Mouse (Mus musculus): ENCODE measurements at regions not wholly inside any gene's neighbourhood (a gene's known extent, or its start where the extent isn't known, plus 50 kb on each side); places are given as distances from the start of the nearest gene placed in this dataset.
A peak's percentile ranks its signal among the peaks of the same experiment; 100 is the strongest.

DNA sequence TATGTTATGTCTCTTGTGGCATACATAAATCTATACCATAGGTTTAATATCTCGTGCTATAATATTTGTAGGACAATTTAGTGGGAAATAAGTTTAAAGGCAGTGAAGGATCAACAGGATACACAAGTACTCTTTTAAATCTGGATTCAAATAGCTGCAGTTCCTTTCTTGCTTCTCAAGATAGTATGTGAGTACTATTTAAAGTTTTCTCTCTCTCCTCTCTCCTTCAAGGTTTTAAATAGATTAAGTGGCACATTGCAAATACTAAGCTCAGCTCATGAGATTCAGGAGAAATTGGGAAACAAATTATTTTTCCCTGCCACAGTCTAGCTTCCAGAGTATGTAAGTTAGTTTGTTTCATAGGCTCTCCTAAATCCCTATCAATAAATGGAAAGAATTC lies 1103.9 kb downstream of the Ndufa4 start:
- no peak for DNase-seq

DNA sequence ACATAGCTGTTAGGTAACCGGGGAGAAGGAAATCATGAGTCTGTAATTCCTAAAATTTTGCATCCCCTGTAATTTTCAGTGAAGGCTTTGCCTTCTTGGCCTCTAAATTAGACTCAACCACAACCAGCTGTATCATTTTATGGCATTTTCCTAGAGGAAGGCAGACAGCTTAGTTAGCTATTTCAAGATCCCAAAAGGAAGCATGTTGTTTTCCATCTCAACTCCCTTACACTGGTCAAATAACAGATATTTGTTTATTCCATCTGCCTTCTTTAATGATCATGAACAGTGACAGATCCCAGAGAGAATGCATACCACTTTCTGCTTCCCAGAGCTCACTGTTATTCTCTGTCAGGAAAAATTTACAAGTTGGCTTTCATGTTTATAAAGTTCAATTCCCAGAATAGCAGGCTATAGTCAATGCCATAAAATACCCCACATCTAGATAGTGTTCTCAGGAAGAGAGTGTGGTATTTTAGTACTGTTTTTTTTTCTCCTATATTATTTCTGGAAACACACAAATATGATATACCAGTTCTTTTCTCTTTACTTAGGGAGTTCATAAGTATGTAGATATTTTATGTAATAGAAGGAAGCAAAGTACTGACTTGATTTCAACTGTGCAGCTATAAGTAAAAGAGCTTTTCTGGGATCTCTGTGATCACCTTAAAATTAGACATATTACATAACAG lies 1148.5 kb downstream of the Ndufa4 start:
- DNase-seq = no peak

DNA sequence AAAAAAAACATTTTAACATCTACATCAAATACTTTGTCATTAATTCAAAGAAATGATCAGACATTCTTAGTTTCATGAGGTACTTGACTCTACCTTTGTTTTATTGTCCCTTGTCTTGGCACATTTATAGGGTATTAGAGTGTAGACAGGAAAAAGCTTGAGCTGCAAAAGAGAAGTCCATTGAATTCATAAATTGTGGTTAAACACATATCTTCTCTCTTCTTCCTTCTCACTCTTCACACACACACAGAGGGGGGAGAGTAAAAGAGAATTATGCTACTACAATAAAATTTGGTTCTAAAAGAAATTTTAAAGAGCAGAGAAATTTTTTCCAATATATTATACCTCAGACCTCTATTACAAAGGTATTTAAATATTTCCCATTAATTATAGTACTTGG lies 1149.2 kb downstream of the Ndufa4 start:
- no peak for DNase-seq

DNA sequence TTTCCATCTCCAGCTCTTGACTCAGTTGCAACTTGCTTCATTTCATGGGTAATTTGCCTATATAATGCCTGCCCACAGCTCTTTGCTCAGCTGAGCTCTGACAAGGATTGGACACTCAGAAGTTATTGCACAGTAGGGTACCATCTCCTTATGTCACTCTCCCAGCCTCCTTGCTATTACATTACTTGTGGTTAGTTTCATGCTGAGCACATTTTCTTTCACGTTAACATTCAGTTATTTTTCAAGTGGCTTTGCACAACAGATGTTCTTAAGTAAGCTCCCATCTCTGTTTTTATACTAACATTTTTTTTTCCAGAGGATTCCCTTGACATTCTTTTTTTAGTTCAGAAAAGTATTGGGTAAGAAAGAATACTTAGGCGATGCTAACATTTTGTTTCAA lies 1163.2 kb downstream of the Ndufa4 start:
- DNase-seq = no peak

DNA sequence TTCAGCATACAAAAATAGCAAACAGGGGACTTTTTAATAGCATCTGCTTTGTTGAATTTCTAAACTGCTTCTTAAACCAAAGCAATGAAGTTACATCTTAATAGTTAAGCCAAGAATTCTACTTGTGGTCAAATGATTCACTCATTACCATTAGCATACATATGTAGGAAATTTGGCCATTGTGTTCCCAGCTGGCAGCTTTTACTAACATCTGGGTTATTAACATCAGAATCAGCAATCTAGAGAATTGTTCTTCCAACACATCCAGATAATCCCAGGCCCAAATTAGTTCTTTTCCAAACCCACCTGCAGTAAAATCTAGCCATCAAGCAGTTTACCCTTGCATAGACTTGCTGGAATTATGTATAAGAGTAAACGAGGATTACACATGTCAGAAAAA lies 1184.7 kb downstream of the Ndufa4 start:
- DNase-seq = no peak

DNA sequence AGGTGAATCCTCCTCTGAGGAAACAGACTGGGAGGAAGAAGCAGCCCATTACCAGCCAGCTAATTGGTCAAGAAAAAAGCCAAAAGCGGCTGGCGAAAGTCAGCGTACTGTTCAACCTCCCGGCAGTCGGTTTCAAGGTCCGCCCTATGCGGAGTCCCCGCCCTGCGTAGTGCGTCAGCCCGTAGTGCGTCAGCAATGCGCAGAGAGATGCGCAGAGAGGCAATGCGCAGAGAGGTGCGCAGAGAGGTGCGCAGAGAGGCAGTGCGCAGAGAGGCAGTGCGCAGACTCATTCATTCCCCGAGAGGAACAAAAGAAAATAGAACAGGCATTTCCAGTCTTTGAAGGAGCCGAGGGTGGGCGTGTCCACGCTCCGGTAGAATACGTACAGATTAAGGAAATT lies 1216.8 kb downstream of the Ndufa4 start:
- DNase-seq = peak; percentile 26

Measured in thymus, postnatal 14 days (tissue).